In genomic region chr6:125148926-125149568, GRCm38 (mm10) we compare ENCODE assay signal across 8 mouse cellular contexts. TPM values are rescaled to one million over a fixed set of nuclear protein-coding genes. Genes with fewer than 3 reads are reported as not detected.
DNase-seq lines count a peak whose midpoint lies in the region; ATAC-seq and TF ChIP-seq lines count a peak whose summit lies in the region.

No protein-coding gene starts in this region.

- no peak overlapping the region for H3K4me2 ChIP-seq in intestine, embryonic 16.5 days (ENCODE audit: low read depth, low read length)
- H3K4me2 ChIP-seq in limb, embryonic 14.5 days (replicated peaks; ENCODE audit: low read depth, low read length, severe bottlenecking) = no peak overlapping the region
- 0 out of 2 replicates have a peak overlapping the region, but pooled peaks have one; percentile 16 for H3K4me2 ChIP-seq in stomach, embryonic 15.5 days

- H3K4me3 ChIP-seq in intestine, embryonic 16.5 days (ENCODE audit: low read length) = no peak overlapping the region
- no peak overlapping the region for H3K4me3 ChIP-seq in limb, embryonic 14.5 days (replicated peaks; ENCODE audit: low read length)
- no peak overlapping the region for H3K4me3 ChIP-seq in stomach, embryonic 15.5 days (replicated peaks)

- no peaks in the 10 kb centered on the region for H3K9me3 ChIP-seq in intestine, embryonic 16.5 days (ENCODE audit: control insufficient read depth, low read length)
- H3K9me3 ChIP-seq in limb, embryonic 14.5 days (ENCODE audit: control insufficient read depth, low read length) = no peaks in the 10 kb centered on the region
- no peaks in the 10 kb centered on the region for H3K9me3 ChIP-seq in stomach, embryonic 15.5 days

- H3K36me3 ChIP-seq in intestine, embryonic 16.5 days (ENCODE audit: control insufficient read depth, insufficient read depth, low read length) = no peaks in the 10 kb centered on the region
- H3K36me3 ChIP-seq in limb, embryonic 14.5 days (ENCODE audit: control insufficient read depth, insufficient read depth, low read length) = peaks cover 42% of the 10 kb centered on the region
- peaks cover 8% of the 10 kb centered on the region for H3K36me3 ChIP-seq in stomach, embryonic 15.5 days

- H3K9ac ChIP-seq in intestine, embryonic 16.5 days (ENCODE audit: low read depth, low read length) = peak overlapping the region; percentile 35; the same call in 1 of the 2 replicates
- 0 out of 2 replicates have a peak overlapping the region, but pooled peaks have one; percentile 7 for H3K9ac ChIP-seq in limb, embryonic 14.5 days (ENCODE audit: low read depth, low read length, severe bottlenecking)
- no peak overlapping the region for H3K9ac ChIP-seq in stomach, embryonic 15.5 days

- whole genome bisulfite sequencing in intestine, embryonic 16.5 days = 68% methylated on average over 16 of the region's 16 CpGs
- WGBS in limb, embryonic 14.5 days = 78% methylated on average over 16 of the region's 16 CpGs
- WGBS in stomach, embryonic 15.5 days = 69% methylated on average over 16 of the region's 16 CpGs

- peak; percentile 5; the same call in 1 of the 2 replicates for ATAC-seq in frontal cortex, adult (ENCODE audit: low TSS enrichment)
- no peak for ATAC-seq in intestine, embryonic 16.5 days
- ATAC-seq in limb, embryonic 14.5 days (ENCODE audit: low FRiP score, low read depth) = peak; percentile 11; the same call in 1 of the 2 replicates
- ATAC-seq in stomach, embryonic 15.5 days (ENCODE audit: insufficient read depth, low FRiP score, low read depth) = no peak
- no peak for ATAC-seq in erythroid progenitor cell, adult 5-6 weeks (replicated peaks; ENCODE audit: low FRiP score, poor library complexity, severe bottlenecking)

- peaks cover 42% of the 10 kb centered on the region for H3K4me1 ChIP-seq in intestine, embryonic 16.5 days (ENCODE audit: control insufficient read depth, insufficient read depth, low read length)
- H3K4me1 ChIP-seq in limb, embryonic 14.5 days (ENCODE audit: control insufficient read depth, insufficient read depth, low read length) = peaks cover 20% of the 10 kb centered on the region
- H3K4me1 ChIP-seq in stomach, embryonic 15.5 days = peaks cover 49% of the 10 kb centered on the region

- DNase-seq in frontal cortex, postnatal 14 days (ENCODE audit: low spot score in 2 of 2) = no peak
- peak; percentile 32 for DNase-seq in NIH3T3 (ENCODE audit: low read depth)
- DNase-seq in gastrocnemius, adult 8-10 months (ENCODE audit: low spot score in 2 of 2) = peak; percentile 82 to 88
- peak; percentile 57 for DNase-seq in limb, embryonic 14.5 days (ENCODE audit: low spot score)

- TF ChIP-seq POLR2A in limb, embryonic 14.5 days (IDR thresholded peaks at IDR 0.05; ENCODE audit: borderline replicate concordance, extremely low read depth, insufficient read depth, insufficient read length) = no peak

- H3K27ac ChIP-seq in intestine, embryonic 16.5 days (ENCODE audit: low read length) = 0 out of 2 replicates have a peak overlapping the region, but pooled peaks have one; percentile 5
- peak overlapping the region; percentile 67 for H3K27ac ChIP-seq in limb, embryonic 14.5 days (replicated peaks; ENCODE audit: low read depth, low read length)
- peak overlapping the region; percentile 44 for H3K27ac ChIP-seq in stomach, embryonic 15.5 days

- H3K27me3 ChIP-seq in intestine, embryonic 16.5 days (replicated peaks; ENCODE audit: control insufficient read depth, insufficient read depth, low read length) = no peaks in the 10 kb centered on the region
- H3K27me3 ChIP-seq in limb, embryonic 14.5 days (ENCODE audit: control insufficient read depth, insufficient read depth, low read length) = no peaks in the 10 kb centered on the region
- no peaks in the 10 kb centered on the region for H3K27me3 ChIP-seq in stomach, embryonic 15.5 days (replicated peaks)

RNA-seq across cellular contexts. Expression of gene Iffo1, which starts 4.0 kb away (rescaled TPM):
- 1 to 10 TPM; 6.6 to 8.9 (median 7.5) TPM for total RNA-seq in gastrocnemius, adult 8-10 months (2022)
- polyA plus RNA-seq in intestine, embryonic 16.5 days (2015; fragmentation: Nextera tagmentation; extraction: Ambion mirVana) = 4.5 and 5.3 TPM in 2 replicates
- polyA plus RNA-seq in limb, embryonic 14.5 days (2012; rRNA removed) = 64.7 and 78.6 TPM in 2 replicates
- polyA plus RNA-seq in limb, embryonic 14.5 days (2014; fragmentation: Nextera tagmentation; extraction: Ambion mirVana) = 25.9 and 34.1 TPM in 2 replicates
- polyA plus RNA-seq in stomach, embryonic 15.5 days (2015; fragmentation: Nextera tagmentation; extraction: Ambion mirVana) = 8.2 and 9.0 TPM in 2 replicates
- total RNA-seq in erythroid progenitor cell, adult 5-6 weeks (2015; ENCODE audit: low replicate concordance) = 5.9 and 11.5 TPM in 2 replicates
- 9.7 and 15.7 TPM in 2 replicates for total RNA-seq in erythroid progenitor cell, adult 5-6 weeks (2017; ENCODE audit: low replicate concordance)

RNA-seq across cellular contexts. Expression of gene Gapdh, which starts 17.2 kb away (rescaled TPM):
- total RNA-seq in gastrocnemius, adult 8-10 months (2022) = over 10,000 TPM; 10,104 to 14,130 (median 11,228) TPM
- 2,256 and 2,328 TPM in 2 replicates for polyA plus RNA-seq in intestine, embryonic 16.5 days (2015; fragmentation: Nextera tagmentation; extraction: Ambion mirVana)
- 3,758 and 4,454 TPM in 2 replicates for polyA plus RNA-seq in limb, embryonic 14.5 days (2012; rRNA removed)
- 1,656 and 1,691 TPM in 2 replicates for polyA plus RNA-seq in limb, embryonic 14.5 days (2014; fragmentation: Nextera tagmentation; extraction: Ambion mirVana)
- polyA plus RNA-seq in stomach, embryonic 15.5 days (2015; fragmentation: Nextera tagmentation; extraction: Ambion mirVana) = 1,509 and 1,865 TPM in 2 replicates
- 683 and 752 TPM in 2 replicates for total RNA-seq in erythroid progenitor cell, adult 5-6 weeks (2015; ENCODE audit: low replicate concordance)
- total RNA-seq in erythroid progenitor cell, adult 5-6 weeks (2017; ENCODE audit: low replicate concordance) = 153 and 228 TPM in 2 replicates

RNA-seq across cellular contexts. Expression of gene Nop2, which starts 17.3 kb away (rescaled TPM):
- 10 to 100 TPM; 16.3 to 21.1 (median 19.0) TPM for total RNA-seq in gastrocnemius, adult 8-10 months (2022)
- polyA plus RNA-seq in intestine, embryonic 16.5 days (2015; fragmentation: Nextera tagmentation; extraction: Ambion mirVana) = 59.5 and 66.8 TPM in 2 replicates
- polyA plus RNA-seq in limb, embryonic 14.5 days (2012; rRNA removed) = 43.7 and 48.5 TPM in 2 replicates
- polyA plus RNA-seq in limb, embryonic 14.5 days (2014; fragmentation: Nextera tagmentation; extraction: Ambion mirVana) = 54.2 TPM in 2 replicates
- polyA plus RNA-seq in stomach, embryonic 15.5 days (2015; fragmentation: Nextera tagmentation; extraction: Ambion mirVana) = 55.6 and 60.1 TPM in 2 replicates
- total RNA-seq in erythroid progenitor cell, adult 5-6 weeks (2015; ENCODE audit: low replicate concordance) = 6.7 and 17.3 TPM in 2 replicates
- 5.7 and 8.9 TPM in 2 replicates for total RNA-seq in erythroid progenitor cell, adult 5-6 weeks (2017; ENCODE audit: low replicate concordance)

RNA-seq across cellular contexts. Expression of gene Ncapd2, which starts 42.5 kb away (rescaled TPM):
- 10 to 100 TPM in 2 of 4 experiments, 1 to 10 TPM in 2; 7.3 to 14.0 (median 9.1) TPM for total RNA-seq in gastrocnemius, adult 8-10 months (2022)
- 67.8 and 78.0 TPM in 2 replicates for polyA plus RNA-seq in intestine, embryonic 16.5 days (2015; fragmentation: Nextera tagmentation; extraction: Ambion mirVana)
- 250 and 270 TPM in 2 replicates for polyA plus RNA-seq in limb, embryonic 14.5 days (2012; rRNA removed)
- 82.9 and 96.9 TPM in 2 replicates for polyA plus RNA-seq in limb, embryonic 14.5 days (2014; fragmentation: Nextera tagmentation; extraction: Ambion mirVana)
- polyA plus RNA-seq in stomach, embryonic 15.5 days (2015; fragmentation: Nextera tagmentation; extraction: Ambion mirVana) = 107 and 108 TPM in 2 replicates
- total RNA-seq in erythroid progenitor cell, adult 5-6 weeks (2015; ENCODE audit: low replicate concordance) = 953 and 1,019 TPM in 2 replicates
- total RNA-seq in erythroid progenitor cell, adult 5-6 weeks (2017; ENCODE audit: low replicate concordance) = 924 and 1,011 TPM in 2 replicates

RNA-seq across cellular contexts. Expression of gene Mrpl51, which starts 42.6 kb away (rescaled TPM):
- total RNA-seq in gastrocnemius, adult 8-10 months (2022) = 100 to 1,000 TPM; 224 to 255 (median 228) TPM
- 267 and 284 TPM in 2 replicates for polyA plus RNA-seq in intestine, embryonic 16.5 days (2015; fragmentation: Nextera tagmentation; extraction: Ambion mirVana)
- polyA plus RNA-seq in limb, embryonic 14.5 days (2012; rRNA removed) = 56.5 and 75.0 TPM in 2 replicates
- 189 and 199 TPM in 2 replicates for polyA plus RNA-seq in limb, embryonic 14.5 days (2014; fragmentation: Nextera tagmentation; extraction: Ambion mirVana)
- polyA plus RNA-seq in stomach, embryonic 15.5 days (2015; fragmentation: Nextera tagmentation; extraction: Ambion mirVana) = 231 and 236 TPM in 2 replicates
- 63.3 and 85.8 TPM in 2 replicates for total RNA-seq in erythroid progenitor cell, adult 5-6 weeks (2015; ENCODE audit: low replicate concordance)
- total RNA-seq in erythroid progenitor cell, adult 5-6 weeks (2017; ENCODE audit: low replicate concordance) = 64.1 and 65.3 TPM in 2 replicates

Comparison
In these comparisons a context has a peak if more than half of its experiments do, and no peak if none do; other contexts are left out.
1. ATAC-seq: peak in frontal cortex, adult (single experiment) and limb, embryonic 14.5 days (single experiment); none in intestine, embryonic 16.5 days (single experiment), stomach, embryonic 15.5 days (single experiment) and erythroid progenitor cell, adult 5-6 weeks (single experiment).
2. DNase-seq: peak in NIH3T3 (single experiment), gastrocnemius, adult 8-10 months (2 of 2) and limb, embryonic 14.5 days (single experiment); none in frontal cortex, postnatal 14 days (0 of 2).
3. H3K27ac ChIP-seq: peak in every context shown above with its lines; median percentile 67 in limb, embryonic 14.5 days; 44 in stomach, embryonic 15.5 days; 5 in intestine, embryonic 16.5 days.